Mouse (Mus musculus) T-helper 17 cell (primary cell): ENCODE results near the gene Max.

Experiments used
- in situ Hi-C, 2 experiments: fragments of 300-600 bp; cut with MboI, MseI; formaldehyde crosslinking; loops; 1 replicate in 1 of 2; 2 replicates in 1 of 2; pipeline ENCODE4 v1.15.1; 2025; ENCODE audit warnings: high pct_unique_total_duplicates in 2 of 2

The Max gene

GRCm38 (mm10) chr12:76926338-76926945, 35.6 kb downstream of the Max start:
- in situ Hi-C loops: no loop called here

- in situ Hi-C loops: no loop called here
Measured at GRCm38 (mm10) chr12:76924904-76925604, 36.9 kb downstream of the Max start.

GRCm38 (mm10) chr12:76923118-76923517, 38.9 kb downstream of the Max start:
- in situ Hi-C loops: no loop called here

GRCm38 (mm10) chr12:76920990-76921389, 41.0 kb downstream of the Max start:
- in situ Hi-C loops: no loop called here

- in situ Hi-C loops: no loop called here
Measured at GRCm38 (mm10) chr12:76920398-76920797, 41.6 kb downstream of the Max start.

GRCm38 (mm10) chr12:76918855-76919254, 43.1 kb downstream of the Max start:
- in situ Hi-C loops: no loop called here

GRCm38 (mm10) chr12:76918113-76918512, 43.9 kb downstream of the Max start:
- in situ Hi-C loops: no loop called here

- in situ Hi-C loops: no loop called here
Measured at GRCm38 (mm10) chr12:76916163-76916562, 45.8 kb downstream of the Max start.

GRCm38 (mm10) chr12:76912193-76912592, 49.8 kb downstream of the Max start:
- in situ Hi-C loops: no loop called here

GRCm38 (mm10) chr12:76911171-76911726, 50.8 kb downstream of the Max start:
- in situ Hi-C loops: no loop called here

GRCm38 (mm10) chr12:76910258-76910940, 51.6 kb downstream of the Max start:
- in situ Hi-C loops: no loop called here

- in situ Hi-C loops: no loop called here
Measured at GRCm38 (mm10) chr12:76909218-76909617, 52.8 kb downstream of the Max start.

- in situ Hi-C loops: no loop called here
Measured at GRCm38 (mm10) chr12:76906278-76906677, 55.7 kb downstream of the Max start.

- in situ Hi-C loops: no loop called here
Measured at GRCm38 (mm10) chr12:76901508-76902294, 60.3 kb downstream of the Max start.

- in situ Hi-C loops: no loop called here
Measured at GRCm38 (mm10) chr12:76899261-76899975, 62.6 kb downstream of the Max start.

GRCm38 (mm10) chr12:76898141-76898540, 63.9 kb downstream of the Max start:
- in situ Hi-C loops: no loop called here

- in situ Hi-C loops: no loop called here
Measured at GRCm38 (mm10) chr12:76897006-76897405, 65.0 kb downstream of the Max start.

- in situ Hi-C loops: no loop called here
Measured at GRCm38 (mm10) chr12:76896566-76896965, 65.4 kb downstream of the Max start.

GRCm38 (mm10) chr12:76895777-76896176, 66.2 kb downstream of the Max start:
- in situ Hi-C loops: no loop called here

GRCm38 (mm10) chr12:76894792-76895559, 67.0 kb downstream of the Max start:
- in situ Hi-C loops: no loop called here
